Mouse (Mus musculus) cortical plate, adult 2 months (tissue): ENCODE results near the gene Tmcc3.

Experiments
- CTCF ChIP-seq: fragments of 200-500 bp; IDR thresholded peaks from 2 replicates; pipeline ENCODE4 v1.5.1; 2011; ENCODE audit warnings: mild to moderate bottlenecking, control low read depth, low read length; ENCODE audit not compliant: insufficient read depth; ENCODE audit errors: extremely low read depth
- POLR2A ChIP-seq: fragments of 200-500 bp; IDR thresholded peaks from 2 replicates; pipeline ENCODE4 v1.6.1; 2011; ENCODE audit warnings: mild to moderate bottlenecking, low read length, control low read depth; ENCODE audit not compliant: insufficient read depth; ENCODE audit errors: extremely low read depth

DNA sequence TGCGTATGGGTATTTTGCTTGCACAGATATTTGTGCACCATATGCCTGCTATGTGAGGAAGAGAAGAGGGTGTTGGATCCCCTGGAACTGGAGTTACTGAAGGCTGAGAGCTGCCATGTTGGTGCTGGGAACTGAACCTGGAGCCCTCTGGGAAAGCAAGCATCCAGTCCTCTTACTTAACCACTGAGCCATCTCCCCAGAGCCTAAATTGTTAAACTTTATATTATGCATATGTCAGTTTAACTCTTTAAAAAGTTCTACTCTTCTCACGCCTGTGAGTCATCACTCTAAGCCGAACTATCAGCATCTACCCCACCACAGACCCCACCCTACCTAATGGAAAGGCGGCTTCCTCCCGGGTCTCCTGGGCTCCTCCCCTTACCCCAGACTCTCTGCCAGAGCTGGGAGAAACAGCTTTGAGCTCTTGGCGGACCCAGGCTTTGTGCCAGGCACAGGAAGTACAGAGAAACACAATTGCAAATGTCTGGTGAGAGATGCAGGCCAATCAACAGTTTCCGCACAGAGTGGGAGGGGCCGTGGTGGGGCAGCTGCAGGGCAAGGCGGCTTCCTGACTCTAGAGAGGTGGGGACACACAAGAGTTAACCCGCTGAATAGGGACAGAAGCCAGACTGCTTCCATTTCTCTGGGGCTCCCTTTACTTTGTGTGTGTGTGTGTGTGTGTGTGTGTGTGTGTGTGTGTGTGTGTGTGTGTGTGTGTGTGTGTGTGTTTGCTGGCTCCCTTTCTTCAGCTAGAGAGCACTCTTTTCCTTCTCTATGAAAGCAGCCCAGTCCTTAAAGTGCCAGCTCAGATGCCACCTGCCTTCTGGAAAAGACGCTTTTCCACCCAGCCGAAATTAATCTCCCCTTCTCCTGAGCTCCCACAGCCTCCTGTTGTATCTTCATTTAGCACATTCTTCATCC, 114.5 kb downstream of the Tmcc3 start:
- TF ChIP-seq POLR2A (no peak), CTCF (no peak)
